Comparison of ENCODE assay signal across 8 mouse cellular contexts in the genomic region with DNA sequence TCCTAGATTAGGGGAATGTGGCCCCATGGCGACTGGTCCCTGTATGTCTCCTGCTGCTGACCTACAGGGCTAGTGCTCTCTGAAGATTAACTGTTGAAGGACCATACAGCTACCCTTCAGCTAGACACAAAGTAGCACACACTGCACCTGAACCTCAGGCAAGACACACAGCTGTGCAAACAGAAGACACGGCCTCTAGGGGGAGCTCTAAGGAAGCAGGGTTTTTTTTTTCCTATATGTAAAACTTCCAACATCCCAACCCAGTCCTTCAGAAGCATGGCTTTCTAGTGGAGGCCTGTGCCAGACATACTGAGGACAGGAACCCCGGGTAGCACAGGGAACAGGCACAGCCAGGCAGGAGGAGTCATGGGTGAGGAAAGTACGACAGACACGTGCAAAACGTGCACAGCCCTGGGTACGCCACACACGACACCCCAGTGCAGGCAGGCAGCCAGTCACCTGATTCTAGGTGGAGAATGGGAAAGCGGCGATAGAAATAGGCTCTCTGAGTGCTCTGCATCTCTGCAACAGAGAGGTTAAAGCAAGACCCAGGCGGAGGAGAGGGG. TPM values are rescaled to one million over a fixed set of nuclear protein-coding genes. Genes with fewer than 3 reads are reported as not detected.
DNase-seq lines count a peak whose midpoint lies in the region; ATAC-seq and TF ChIP-seq lines count a peak whose summit lies in the region.

No protein-coding gene starts in this region.

- H3K9ac ChIP-seq in hindbrain, embryonic 11.5 days (ENCODE audit: low read depth, low read length): no peak overlapping the region
- H3K9ac ChIP-seq in hindbrain, embryonic 14.5 days: no peak overlapping the region
- H3K9ac ChIP-seq in CH12.LX (ENCODE audit: insufficient read depth, low read depth): no peak overlapping the region

- peak; percentile 75 for TF ChIP-seq RAD21 in CH12.LX (IDR thresholded peaks at IDR 0.05; ENCODE audit: low read depth, low read length)

- DNase-seq in hindbrain, embryonic 11.5 days (ENCODE audit: low spot score): peak; percentile 40
- no peak for DNase-seq in hindbrain, embryonic 14.5 days (ENCODE audit: low spot score)
- peak; percentile 48 for DNase-seq in CH12.LX (ENCODE audit: extremely low read depth)
- peak; percentile 62 for DNase-seq in embryo, embryonic 10.5 days (ENCODE audit: low spot score)
- DNase-seq in urinary bladder, postnatal 10 days (ENCODE audit: low spot score): no peak
- DNase-seq in right cerebral cortex, adult 18-20 months: no peak

- no peak overlapping the region for H3K4me3 ChIP-seq in hindbrain, embryonic 11.5 days (ENCODE audit: low read depth, low read length)
- H3K4me3 ChIP-seq in hindbrain, embryonic 14.5 days (replicated peaks; ENCODE audit: low read length): no peak overlapping the region
- H3K4me3 ChIP-seq in CH12.LX (replicated peaks in 1 of 3; ENCODE audit: low read depth in 2 of 3, low read length in 2 of 3, poor library complexity in 1 of 3): no peak overlapping the region

- peak; percentile 42 to 75; a peak in 3 of 4 replicates for TF ChIP-seq CTCF in CH12.LX (conservative IDR thresholded peaks at IDR 0.05 in 1 of 2, IDR thresholded peaks at IDR 0.05 in 1 of 2; ENCODE audit: low read depth in 2 of 2, low read length in 2 of 2)

- H3K4me1 ChIP-seq in hindbrain, embryonic 11.5 days (replicated peaks; ENCODE audit: control insufficient read depth, insufficient read depth, low read length): no peaks in the 10 kb centered on the region
- no peaks in the 10 kb centered on the region for H3K4me1 ChIP-seq in hindbrain, embryonic 14.5 days (replicated peaks; ENCODE audit: control insufficient read depth, insufficient read depth, low read length)
- no peaks in the 10 kb centered on the region for H3K4me1 ChIP-seq in CH12.LX (ENCODE audit: control insufficient read depth in 1 of 2, insufficient read depth in 2 of 2)

- no peak for ATAC-seq in hindbrain, embryonic 11.5 days (ENCODE audit: low FRiP score)
- ATAC-seq in hindbrain, embryonic 14.5 days (ENCODE audit: low FRiP score): no peak
- peak; percentile 58; the same call in 1 of the 2 replicates for ATAC-seq in megakaryocyte progenitor cell, adult 5-6 weeks (replicated peaks; ENCODE audit: poor library complexity)
- no peak for ATAC-seq in frontal cortex, adult (ENCODE audit: low TSS enrichment)

- no peak for TF ChIP-seq POLR2A in CH12.LX (IDR thresholded peaks at IDR 0.05; ENCODE audit: low read depth, low read length)

- in situ Hi-C loops in CH12.LX (cut with MboI; ENCODE audit: low pct_ligation_motif_present, low pct_unique_long_range_greater_than_20kb, low sequenced_read_pairs): no loop called here

- dilution Hi-C loops in CH12.LX (cut with MboI; ENCODE audit: extremely low pct_ligation_motif_present, extremely low pct_unique_long_range_greater_than_20kb, low sequenced_read_pairs): no loop called here

- H3K36me3 ChIP-seq in hindbrain, embryonic 11.5 days (ENCODE audit: control insufficient read depth, insufficient read depth, low read length): 0 out of 2 replicates have a peak, but pooled peaks cover 6% of the 10 kb centered on the region
- peaks cover 88% of the 10 kb centered on the region for H3K36me3 ChIP-seq in hindbrain, embryonic 14.5 days (replicated peaks; ENCODE audit: control insufficient read depth, insufficient read depth)
- H3K36me3 ChIP-seq in CH12.LX (replicated peaks in 1 of 2; ENCODE audit: control insufficient read depth in 1 of 2, insufficient read depth in 1 of 2, low read length in 1 of 2): peaks cover 100% of the 10 kb centered on the region in 2 experiments

- no peak for TF ChIP-seq EP300 in CH12.LX (IDR thresholded peaks at IDR 0.05; ENCODE audit: low read length)

- no peak overlapping the region for H3K4me2 ChIP-seq in hindbrain, embryonic 11.5 days (replicated peaks; ENCODE audit: low read depth, low read length)
- no peak overlapping the region for H3K4me2 ChIP-seq in hindbrain, embryonic 14.5 days (replicated peaks)
- H3K4me2 ChIP-seq in CH12.LX (ENCODE audit: insufficient read depth, low read depth, poor library complexity, severe bottlenecking): no peak overlapping the region

- H3K27me3 ChIP-seq in hindbrain, embryonic 11.5 days (ENCODE audit: control insufficient read depth, insufficient read depth, low read length): no peaks in the 10 kb centered on the region
- H3K27me3 ChIP-seq in hindbrain, embryonic 14.5 days (ENCODE audit: control insufficient read depth, insufficient read depth, low read length): no peaks in the 10 kb centered on the region
- H3K27me3 ChIP-seq in CH12.LX (replicated peaks): no peaks in the 10 kb centered on the region

- no peaks in the 10 kb centered on the region for H3K79me2 ChIP-seq in CH12.LX (replicated peaks; ENCODE audit: control insufficient read depth, extremely low read depth, insufficient read depth, poor library complexity, severe bottlenecking)

- WGBS in hindbrain, embryonic 11.5 days: 86% methylated on average over 11 of the region's 11 CpGs
- 87% methylated on average over 11 of the region's 11 CpGs for WGBS in hindbrain, embryonic 14.5 days

- H3K27ac ChIP-seq in hindbrain, embryonic 11.5 days (ENCODE audit: low read depth, low read length): no peak overlapping the region
- no peak overlapping the region for H3K27ac ChIP-seq in hindbrain, embryonic 14.5 days
- H3K27ac ChIP-seq in CH12.LX (ENCODE audit: insufficient read depth, low read depth): no peak overlapping the region

- no peaks in the 10 kb centered on the region for H3K9me3 ChIP-seq in hindbrain, embryonic 11.5 days (ENCODE audit: control insufficient read depth, low read length)
- H3K9me3 ChIP-seq in hindbrain, embryonic 14.5 days (ENCODE audit: control insufficient read depth, low read length): no peaks in the 10 kb centered on the region
- no peaks in the 10 kb centered on the region for H3K9me3 ChIP-seq in CH12.LX (replicated peaks; ENCODE audit: low read length)

TF ChIP-seq in CH12.LX, 34 proteins besides CTCF, POLR2A, EP300 and RAD21:
- TF ChIP-seq ZC3H11A (IDR thresholded peaks at IDR 0.05; ENCODE audit: low read depth, low read length) (0 out of 2 replicates have a peak, but pooled peaks have one; percentile 20), CHD2 (IDR thresholded peaks at IDR 0.05; ENCODE audit: low read length) (no peak), ZNF384 (IDR thresholded peaks at IDR 0.05; ENCODE audit: low read depth, low read length) (peak; percentile 82), SMC3 (IDR thresholded peaks at IDR 0.05; ENCODE audit: low read depth, low read length) (peak; percentile 81)

RNA-seq across cellular contexts. Expression of gene Apol8, which starts 25.7 kb away (rescaled TPM):
- polyA plus RNA-seq in hindbrain, embryonic 11.5 days (2014; fragmentation: Nextera tagmentation; extraction: Ambion mirVana): 0.06 and 0.20 TPM in 2 replicates
- not detected in 2 replicates for polyA plus RNA-seq in hindbrain, embryonic 14.5 days (2014; fragmentation: Nextera tagmentation; extraction: Ambion mirVana)
- total RNA-seq in CH12.LX (2012; rRNA removed) (0.17 TPM in 1 of 2 replicates, not detected in the other), CH12.LX (2014; rRNA removed) (0.15 and 0.84 TPM in 2 replicates)
- polyA plus RNA-seq in CH12.LX (2012; ENCODE audit: insufficient read length, low read depth): 0.14 and 0.50 TPM in 2 replicates
- total RNA-seq in megakaryocyte progenitor cell, adult 5-6 weeks (2015): 0.05 and 1.8 TPM in 2 replicates
- total RNA-seq in megakaryocyte progenitor cell, adult 5-6 weeks (2017): 0.14 and 0.50 TPM in 2 replicates

RNA-seq across cellular contexts. Expression of gene Apol9b, which starts 53.7 kb away (rescaled TPM):
- not detected in 2 replicates for polyA plus RNA-seq in hindbrain, embryonic 11.5 days (2014; fragmentation: Nextera tagmentation; extraction: Ambion mirVana)
- 0.19 TPM in 1 of 2 replicates, not detected in the other for polyA plus RNA-seq in hindbrain, embryonic 14.5 days (2014; fragmentation: Nextera tagmentation; extraction: Ambion mirVana)
- total RNA-seq in CH12.LX (2012; rRNA removed) (not detected in 2 replicates), CH12.LX (2014; rRNA removed) (not detected in 2 replicates)
- not detected in 2 replicates for polyA plus RNA-seq in CH12.LX (2012; ENCODE audit: insufficient read length, low read depth)
- total RNA-seq in megakaryocyte progenitor cell, adult 5-6 weeks (2015): not detected in 2 replicates
- total RNA-seq in megakaryocyte progenitor cell, adult 5-6 weeks (2017): not detected in 2 replicates

RNA-seq across cellular contexts. Expression of gene Myh9, which starts 59.4 kb away (rescaled TPM):
- 20.7 and 29.8 TPM in 2 replicates for polyA plus RNA-seq in hindbrain, embryonic 11.5 days (2014; fragmentation: Nextera tagmentation; extraction: Ambion mirVana)
- polyA plus RNA-seq in hindbrain, embryonic 14.5 days (2014; fragmentation: Nextera tagmentation; extraction: Ambion mirVana): 14.4 and 14.6 TPM in 2 replicates
- total RNA-seq in CH12.LX (2012; rRNA removed) (128 and 146 TPM in 2 replicates), CH12.LX (2014; rRNA removed) (43.8 and 46.4 TPM in 2 replicates)
- 165 and 178 TPM in 2 replicates for polyA plus RNA-seq in CH12.LX (2012; ENCODE audit: insufficient read length, low read depth)
- 167 and 191 TPM in 2 replicates for total RNA-seq in megakaryocyte progenitor cell, adult 5-6 weeks (2015)
- 238 and 338 TPM in 2 replicates for total RNA-seq in megakaryocyte progenitor cell, adult 5-6 weeks (2017)

Comparison
In these comparisons a context has a peak if more than half of its experiments do, and no peak if none do; other contexts are left out.
1. DNase-seq: peak in hindbrain, embryonic 11.5 days (single experiment), CH12.LX (single experiment) and embryo, embryonic 10.5 days (single experiment); none in hindbrain, embryonic 14.5 days (single experiment), urinary bladder, postnatal 10 days (single experiment) and right cerebral cortex, adult 18-20 months (single experiment).